Mouse (Mus musculus) liver, postnatal 0 days (tissue): ENCODE results near the gene Ahdc1.

Source experiments
- CTCF ChIP-seq: sonication (generic); IDR thresholded peaks from 2 replicates; pipeline ENCODE4 v1.5.1; 2016; ENCODE audit warnings: antibody characterized with exemption, low read depth
- EP300 ChIP-seq: IDR thresholded peaks from 2 replicates; pipeline ENCODE4 v1.6.1; 2016; ENCODE audit warnings: antibody characterized with exemption, low read depth, mild to moderate bottlenecking

GRCm38 (mm10) chr4:132997469-132998237 is 13.4 kb upstream of the Ahdc1 start:
- TF ChIP-seq EP300 (no peak), CTCF (0 out of 2 replicates have a peak, but pooled peaks have one; percentile 24)
